Mouse (Mus musculus) ES-E14 (cell line): ENCODE measurements around the gene Cldn2.

Source experiments
- CHD2 ChIP-seq: IDR thresholded peaks from 2 replicates; pipeline ENCODE4 v1.6.1; 2014; ENCODE audit warnings: mild to moderate bottlenecking, low read depth, low read length, inconsistent platforms
- HCFC1 ChIP-seq: IDR thresholded peaks from 2 replicates; pipeline ENCODE4 v1.6.1; 2012; ENCODE audit warnings: low read length, inconsistent platforms, borderline replicate concordance; ENCODE audit not compliant: insufficient read depth
- MAFK ChIP-seq: IDR thresholded peaks from 2 replicates; pipeline ENCODE4 v1.6.1; 2014; ENCODE audit warnings: mild to moderate bottlenecking, low read depth, low read length, inconsistent platforms; ENCODE audit not compliant: insufficient read depth
- ZC3H11A ChIP-seq: IDR thresholded peaks from 2 replicates; pipeline ENCODE4 v1.6.1; 2012; ENCODE audit warnings: low read depth, mild to moderate bottlenecking, inconsistent platforms, low read length, borderline replicate concordance
- ZNF384 ChIP-seq: IDR thresholded peaks from 2 replicates; pipeline ENCODE4 v1.6.1; 2012; ENCODE audit warnings: low read depth, low read length, inconsistent platforms

- no peak for TF ChIP-seq ZC3H11A
- no peak for TF ChIP-seq HCFC1
- TF ChIP-seq CHD2: no peak
- no peak for TF ChIP-seq ZNF384
- TF ChIP-seq MAFK: no peak
These were observed 13.5 kb downstream of the Cldn2 start for GRCm38 (mm10) chrX:139814018-139814635.
